Mouse (Mus musculus): ENCODE results near the gene Cd4.

GRCm38 (mm10) chr6:124863658-124864298 lies 24.2 kb downstream of the Cd4 start, which contains the start of gene Gpr162:
- TF ChIP-seq NELFE (IDR thresholded peaks at IDR 0.05; ENCODE audit: low read depth, low read length) (no peak), ELF1 (IDR thresholded peaks at IDR 0.05; ENCODE audit: low read depth, low read length) (no peak), CTCF (IDR thresholded peaks at IDR 0.05 in 2 of 3, conservative IDR thresholded peaks at IDR 0.05 in 1 of 3; ENCODE audit: control insufficient read depth in 1 of 3, insufficient read depth in 1 of 3, low read depth in 2 of 3, low read length in 3 of 3, poor library complexity in 1 of 3, severe bottlenecking in 1 of 3) (no peak), POLR2A (IDR thresholded peaks at IDR 0.05; ENCODE audit: control insufficient read depth in 1 of 2, insufficient read depth in 1 of 2, low read depth in 1 of 2, low read length in 2 of 2, poor library complexity in 1 of 2) (no peak), CHD1 (IDR thresholded peaks at IDR 0.05; ENCODE audit: low read depth, low read length) (no peak), POLR2AphosphoS5 (IDR thresholded peaks at IDR 0.05; ENCODE audit: borderline replicate concordance, low read depth, low read length) (no peak)

Measured in MEL (cell line).